Mouse (Mus musculus) heart, postnatal 36 days (tissue): ENCODE measurements around the gene Gm45716. TPM values are rescaled to one million over a fixed set of nuclear protein-coding genes. Genes with fewer than 3 reads are reported as not detected.

Experiments used
- DNase-seq, 2 experiments: peaks; one replicate each; pipeline ENCODE4 v3.0.0; 2021 to 2022
- intact Hi-C: fragments of 180-260 bp; cut with DNase I; formaldehyde crosslinking; loops from one replicate; pipeline ENCODE4 v1.15.1; 2025
- total RNA-seq, 2 experiments: library from RNA; stranded (reverse); gene quantifications; 2 replicates each; pipeline ENCODE4 v1.2.3; 2021

The Gm45716 gene
- total RNA-seq, 2 experiments from 2014 or later = 8.6 to 9.6 TPM

GRCm38 (mm10) chr11:90198048-90198447, 10.6 kb downstream of the Gm45716 start:
- no peak for DNase-seq
- intact Hi-C loops = no loop called here

GRCm38 (mm10) chr11:90200826-90201225, 13.3 kb downstream of the Gm45716 start:
- intact Hi-C loops = no loop called here
- DNase-seq = no peak

- no peak for DNase-seq
- intact Hi-C loops = no loop called here
Measured at GRCm38 (mm10) chr11:90214246-90214645, 26.8 kb downstream of the Gm45716 start.

- intact Hi-C loops = no loop called here
- DNase-seq = no peak
Measured at GRCm38 (mm10) chr11:90220022-90220645, 32.7 kb downstream of the Gm45716 start.

- DNase-seq = no peak
- intact Hi-C loops = no loop called here
Measured at GRCm38 (mm10) chr11:90220750-90221149, 33.3 kb downstream of the Gm45716 start.

- DNase-seq = peak in 1 of 2 experiments; percentile 19
- intact Hi-C loops = no loop called here
Measured at GRCm38 (mm10) chr11:90224914-90225470, 37.5 kb downstream of the Gm45716 start.

GRCm38 (mm10) chr11:90227000-90227922, 39.8 kb downstream of the Gm45716 start:
- no peak for DNase-seq
- intact Hi-C loops = no loop called here

- intact Hi-C loops = no loop called here
- DNase-seq = no peak
Measured at GRCm38 (mm10) chr11:90228251-90228949, 40.9 kb downstream of the Gm45716 start.

- no peak for DNase-seq
- intact Hi-C loops = no loop called here
Measured at GRCm38 (mm10) chr11:90229800-90230199, 42.3 kb downstream of the Gm45716 start.

GRCm38 (mm10) chr11:90230671-90231070, 43.2 kb downstream of the Gm45716 start:
- intact Hi-C loops = no loop called here
- no peak for DNase-seq

- intact Hi-C loops = no loop called here
- no peak for DNase-seq
Measured at GRCm38 (mm10) chr11:90231631-90232030, 44.1 kb downstream of the Gm45716 start.

GRCm38 (mm10) chr11:90232685-90233084, 45.2 kb downstream of the Gm45716 start:
- intact Hi-C loops = no loop called here
- no peak for DNase-seq

GRCm38 (mm10) chr11:90235221-90235620, 47.7 kb downstream of the Gm45716 start:
- intact Hi-C loops = no loop called here
- no peak for DNase-seq

GRCm38 (mm10) chr11:90237616-90238015, 50.1 kb downstream of the Gm45716 start:
- intact Hi-C loops = no loop called here

GRCm38 (mm10) chr11:90238657-90239056, 51.2 kb downstream of the Gm45716 start:
- no peak for DNase-seq
- intact Hi-C loops = no loop called here

More at GRCm38 (mm10) chr11:90237616-90238015, 50.1 kb downstream of the Gm45716 start:
- no peak for DNase-seq

GRCm38 (mm10) chr11:90240652-90241330, 53.3 kb downstream of the Gm45716 start:
- no peak for DNase-seq
- intact Hi-C loops = loop anchor here (10.0 kb wide), 1 partner anchor 174 kb away; no protein-coding TSS in a partner anchor

GRCm38 (mm10) chr11:90241874-90242273, 54.4 kb downstream of the Gm45716 start:
- no peak for DNase-seq
- intact Hi-C loops = loop anchor here (10.0 kb wide), 1 partner anchor 173 kb away; no protein-coding TSS in a partner anchor

GRCm38 (mm10) chr11:90243300-90243699, 55.8 kb downstream of the Gm45716 start:
- no peak for DNase-seq
- intact Hi-C loops = loop anchor here (10.0 kb wide), 1 partner anchor 172 kb away; no protein-coding TSS in a partner anchor

GRCm38 (mm10) chr11:90245630-90246029, 58.1 kb downstream of the Gm45716 start:
- intact Hi-C loops = loop anchor here (10.0 kb wide), 1 partner anchor 169 kb away; no protein-coding TSS in a partner anchor
- no peak for DNase-seq

GRCm38 (mm10) chr11:90246676-90247075, 59.2 kb downstream of the Gm45716 start:
- no peak for DNase-seq
- intact Hi-C loops = loop anchor here (10.0 kb wide), 1 partner anchor 168 kb away; no protein-coding TSS in a partner anchor
